Mouse (Mus musculus) liver, embryonic 11.5 days (tissue): ENCODE data around the gene Krr1. TPM values are rescaled to one million over a fixed set of nuclear protein-coding genes. Genes with fewer than 3 reads are reported as not detected.

Experiments used
- ATAC-seq: fragments of 200-750 bp; cut with Nextera tagmentation; replicated peaks from 2 replicates; pipeline ENCODE4 v1.8.0; 2017; ENCODE audit warnings: moderate number of reproducible peaks, mild to moderate bottlenecking, moderate TSS enrichment, moderate library complexity; ENCODE audit not compliant: low FRiP score
- DNase-seq: peaks from one replicate; pipeline ENCODE4 v3.0.0-alpha.2; 2017; ENCODE audit warnings: low spot score
- H3K27ac ChIP-seq: fragments of 300-500 bp; sonication (generic); 2 replicates; pipeline ENCODE4 v1.5.1; 2014; ENCODE audit warnings: mild to moderate bottlenecking, low read depth, low read length, control low read depth
- H3K27me3 ChIP-seq: fragments of 300-500 bp; sonication (generic); replicated peaks from 2 replicates; pipeline ENCODE4 v1.6.1; 2014; ENCODE audit warnings: low read length, mixed read lengths; ENCODE audit not compliant: control insufficient read depth, insufficient read depth
- H3K36me3 ChIP-seq: fragments of 300-500 bp; sonication (generic); 2 replicates; pipeline ENCODE4 v1.6.1; 2014; ENCODE audit warnings: mild to moderate bottlenecking, low read length, moderate library complexity, mixed read lengths; ENCODE audit not compliant: control insufficient read depth, insufficient read depth
- H3K4me1 ChIP-seq: fragments of 300-500 bp; sonication (generic); replicated peaks from 2 replicates; pipeline ENCODE4 v1.6.1; 2014; ENCODE audit warnings: low read length, mixed read lengths; ENCODE audit not compliant: control insufficient read depth, insufficient read depth
- H3K4me2 ChIP-seq: fragments of 300-500 bp; sonication (generic); 2 replicates; pipeline ENCODE4 v1.6.1; 2014; ENCODE audit warnings: mild to moderate bottlenecking, control low read depth, moderate library complexity
- H3K4me3 ChIP-seq: fragments of 300-500 bp; sonication (generic); 2 replicates; pipeline ENCODE4 v1.5.1; 2014; ENCODE audit warnings: low read depth, low read length, control low read depth
- H3K9ac ChIP-seq: fragments of 300-500 bp; sonication (generic); 2 replicates; pipeline ENCODE4 v1.6.1; 2014; ENCODE audit warnings: low read depth, low read length, control low read depth
- H3K9me3 ChIP-seq: fragments of 300-500 bp; sonication (generic); 2 replicates; pipeline ENCODE4 v1.6.1; 2016; ENCODE audit warnings: low read length, inconsistent platforms, mixed read lengths; ENCODE audit not compliant: control insufficient read depth
- WGBS: fragments of 180-500 bp; shearing (Covaris S2); extraction: QIAGEN DNeasy Blood & Tissue Kit; methylation state at CpG from one replicate; pipeline ENCODE4 v1.1.7; 2014; 5-methylcytosine and 5-hydroxymethylcytosine counted together
- polyA plus RNA-seq: library from polyadenylated mRNA; unstranded; fragments of >200 nt; fragmentation: Nextera tagmentation; extraction: Ambion mirVana; gene quantifications from 2 replicates; pipeline ENCODE4 v1.2.1, GENCODE M21; 2014

Gene Krr1
- polyA plus RNA-seq = 56.5 and 57.6 TPM in 2 replicates

DNA sequence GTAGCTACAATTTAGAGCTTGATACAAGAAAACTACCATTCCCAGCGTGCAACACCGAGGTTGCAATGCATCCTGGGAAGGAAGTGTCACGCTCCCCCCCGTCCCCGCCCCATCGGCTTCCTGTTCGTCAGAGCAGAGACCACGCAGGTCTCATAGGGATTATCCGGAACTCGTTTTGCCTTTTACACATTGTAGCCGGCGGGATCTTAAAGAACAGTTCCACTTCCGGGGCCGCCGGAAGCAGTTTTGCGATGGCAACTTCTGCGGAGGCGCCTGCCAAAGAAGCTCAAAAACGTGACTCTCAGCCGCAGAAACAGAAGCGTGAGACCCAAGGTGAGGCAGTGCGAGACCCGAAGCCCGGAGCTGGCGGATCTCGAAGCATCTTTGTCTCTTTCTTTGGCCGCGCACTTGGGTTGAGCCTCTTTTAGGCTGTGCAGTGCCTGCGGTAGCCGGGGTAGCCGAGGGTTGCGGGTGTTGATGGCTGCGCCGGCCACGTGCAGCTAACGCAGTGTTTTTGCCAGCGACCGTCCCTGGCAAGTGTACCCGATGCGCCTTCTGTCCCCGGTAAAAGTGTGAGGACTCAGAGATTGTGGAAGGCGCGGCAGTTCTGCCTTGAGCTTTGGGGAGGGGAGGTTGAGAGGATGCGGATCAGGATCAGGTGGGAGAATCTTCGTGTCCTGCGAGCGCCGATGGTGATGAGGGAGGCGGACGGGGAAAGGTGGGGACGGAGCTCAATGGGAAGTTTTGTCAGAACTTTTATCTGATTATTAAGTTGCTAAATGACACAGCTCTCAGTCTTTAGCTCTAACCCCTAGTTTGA is at the start of gene Krr1:
Krr1 (plus strand) TSS at position 123 of the 820 bp plus-strand sequence.
- Histone ChIP-seq H3K9ac (peak within 1 kb of the TSS; percentile 88), H3K27ac (peak within 1 kb of the TSS; percentile 70), H3K4me3 (peak within 1 kb of the TSS; percentile 96), H3K4me2 (peak within 1 kb of the TSS; percentile 68), H3K27me3 (no peaks in the 10 kb centered on the region), H3K4me1 (peaks cover 3% of the 10 kb centered on the region; the same call in 1 of the 2 replicates), H3K36me3 (peaks cover 4% of the 10 kb centered on the region; the same call in 1 of the 2 replicates), H3K9me3 (no peaks in the 10 kb centered on the region)
- under 1% methylated on average over 51 of the region's 51 CpGs for WGBS
- peak; percentile 98 for ATAC-seq
- peak; percentile 86 for DNase-seq

DNA sequence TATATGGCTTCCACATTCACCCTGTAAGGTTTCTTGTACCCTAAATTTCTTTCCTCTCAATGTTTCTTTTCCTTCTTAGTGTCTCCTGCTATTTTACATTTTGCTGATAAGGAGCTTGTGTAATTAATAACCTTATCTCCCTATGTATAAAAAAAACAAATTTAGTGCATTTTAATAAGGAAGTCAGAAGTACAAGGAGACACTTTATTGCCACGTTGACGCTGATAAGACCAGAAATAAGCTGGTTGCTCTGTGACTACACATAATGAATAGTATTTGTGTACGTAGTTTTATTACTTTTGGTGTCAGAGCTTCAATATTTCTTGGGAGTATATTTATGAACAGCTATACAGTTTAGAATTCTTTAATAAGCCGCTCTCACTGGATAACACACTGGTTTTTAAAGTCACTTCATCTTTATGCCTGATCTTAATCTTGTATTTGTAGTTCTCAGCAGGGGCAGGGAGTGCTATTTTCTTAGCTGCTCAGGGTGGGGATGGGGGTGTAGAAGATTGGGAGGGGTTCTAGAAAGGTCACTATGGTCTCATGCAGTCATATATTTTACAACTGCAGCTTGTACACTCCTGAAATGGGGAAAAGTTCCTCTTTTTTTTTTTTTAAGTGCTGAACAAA is 48.8 kb upstream of the Krr1 start:
- Histone ChIP-seq H3K4me1 (peaks cover 15% of the 10 kb centered on the region), H3K9me3 (no peaks in the 10 kb centered on the region), H3K9ac (no peak overlapping the region), H3K4me3 (no peak overlapping the region), H3K4me2 (no peak overlapping the region), H3K27me3 (no peaks in the 10 kb centered on the region), H3K27ac (no peak overlapping the region), H3K36me3 (no peaks in the 10 kb centered on the region)
- DNase-seq = no peak
- WGBS = 66% methylated on average over 4 of the region's 4 CpGs
- no peak for ATAC-seq

DNA sequence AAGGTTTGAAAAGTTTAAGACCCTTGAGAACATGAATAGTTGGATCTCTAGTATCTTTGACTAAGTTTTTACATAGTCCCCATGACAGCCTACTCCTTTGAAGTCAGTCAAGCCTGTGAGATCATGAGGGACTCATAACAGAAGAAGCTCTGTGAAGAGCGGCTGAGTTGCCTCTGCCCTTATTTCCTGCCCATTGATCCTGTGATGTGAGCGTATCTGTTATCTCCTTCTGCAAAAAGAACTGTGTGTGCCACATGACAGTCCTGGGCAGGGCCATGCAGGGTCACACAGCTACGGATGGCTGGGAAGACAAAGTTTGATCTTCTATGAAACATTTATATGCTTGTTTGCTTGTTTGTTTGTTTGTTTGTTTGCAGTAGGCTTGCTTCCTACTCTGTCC is 48.3 kb upstream of the Krr1 start:
- WGBS = 26% methylated on average over 3 of the region's 3 CpGs
- H3K36me3 ChIP-seq = no peaks in the 10 kb centered on the region
- 0 out of 2 replicates have a peak, but pooled peaks have one; percentile 56 for ATAC-seq
- H3K4me2 ChIP-seq = no peak overlapping the region
- H3K9me3 ChIP-seq = no peaks in the 10 kb centered on the region
- no peaks in the 10 kb centered on the region for H3K27me3 ChIP-seq
- peaks cover 17% of the 10 kb centered on the region for H3K4me1 ChIP-seq
- DNase-seq = no peak
- H3K4me3 ChIP-seq = no peak overlapping the region
- no peak overlapping the region for H3K9ac ChIP-seq
- no peak overlapping the region for H3K27ac ChIP-seq

DNA sequence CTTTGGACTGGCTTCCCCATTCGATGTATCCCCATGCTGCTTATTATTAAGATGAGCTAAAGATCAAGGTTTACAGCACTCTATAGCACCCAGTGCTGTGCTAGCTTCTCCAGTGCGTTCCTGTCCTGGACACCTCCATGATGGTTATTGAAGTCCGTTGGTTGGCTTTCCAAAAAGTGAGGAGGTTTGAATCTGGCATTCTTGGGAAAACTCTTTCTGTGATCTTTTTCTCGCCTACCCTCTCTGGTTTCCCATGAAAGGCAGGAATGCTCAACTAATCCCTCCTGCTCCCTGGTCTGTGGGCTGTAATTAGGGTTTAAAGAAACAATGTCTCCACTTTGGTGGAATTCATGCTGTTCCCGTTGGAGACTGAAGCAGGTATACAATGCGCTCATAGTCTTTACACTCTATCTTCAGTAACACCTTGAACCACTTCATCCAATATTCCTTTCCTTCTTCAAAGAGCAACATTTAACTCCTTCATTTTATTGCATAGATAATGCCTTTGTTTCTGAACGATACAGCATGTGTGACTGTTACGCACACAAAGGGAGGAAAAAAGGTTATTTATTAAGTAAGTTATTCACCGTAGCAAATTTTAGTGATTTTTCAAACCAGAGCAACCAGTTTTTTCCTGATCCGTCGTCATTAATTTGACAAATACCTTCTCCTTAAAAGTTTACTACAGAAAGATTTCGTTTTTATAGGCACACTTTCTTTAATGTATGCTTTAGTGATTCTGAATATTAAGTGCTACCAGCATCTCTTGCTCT is 47.6 kb upstream of the Krr1 start:
- Histone ChIP-seq H3K27ac (no peak overlapping the region), H3K4me2 (no peak overlapping the region), H3K9ac (no peak overlapping the region), H3K4me3 (no peak overlapping the region), H3K36me3 (no peaks in the 10 kb centered on the region), H3K4me1 (peaks cover 9% of the 10 kb centered on the region), H3K27me3 (no peaks in the 10 kb centered on the region), H3K9me3 (no peaks in the 10 kb centered on the region)
- ATAC-seq (no peak), DNase-seq (no peak)
- WGBS = 55% methylated on average over 12 of the region's 12 CpGs

DNA sequence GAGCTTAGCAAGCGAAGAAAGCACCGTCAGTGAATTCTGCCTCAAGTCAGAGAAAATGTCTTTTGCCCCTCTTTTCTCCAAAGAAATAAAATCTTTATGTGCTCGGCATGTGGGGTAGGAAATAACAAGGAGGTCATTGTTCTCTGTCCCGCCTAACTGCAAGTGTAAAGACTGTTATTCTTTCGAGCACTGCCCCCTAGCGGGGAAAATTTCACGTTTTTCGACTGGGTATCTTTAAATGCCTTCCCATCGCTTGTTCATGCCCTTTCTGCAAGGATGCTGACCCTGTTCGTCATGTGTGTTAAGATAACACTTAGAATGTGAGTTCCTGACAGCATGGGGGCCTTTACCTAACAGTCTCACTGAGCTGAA is 47.0 kb upstream of the Krr1 start:
- H3K27ac ChIP-seq = no peak overlapping the region
- no peaks in the 10 kb centered on the region for H3K27me3 ChIP-seq
- H3K4me1 ChIP-seq = peaks cover 7% of the 10 kb centered on the region
- H3K9me3 ChIP-seq = no peaks in the 10 kb centered on the region
- H3K4me2 ChIP-seq = no peak overlapping the region
- no peak overlapping the region for H3K9ac ChIP-seq
- ATAC-seq (0 out of 2 replicates have a peak, but pooled peaks have one; percentile 33), DNase-seq (peak; percentile 72)
- no peak overlapping the region for H3K4me3 ChIP-seq
- H3K36me3 ChIP-seq = no peaks in the 10 kb centered on the region
- WGBS = 7% methylated on average over 10 of the region's 10 CpGs

DNA sequence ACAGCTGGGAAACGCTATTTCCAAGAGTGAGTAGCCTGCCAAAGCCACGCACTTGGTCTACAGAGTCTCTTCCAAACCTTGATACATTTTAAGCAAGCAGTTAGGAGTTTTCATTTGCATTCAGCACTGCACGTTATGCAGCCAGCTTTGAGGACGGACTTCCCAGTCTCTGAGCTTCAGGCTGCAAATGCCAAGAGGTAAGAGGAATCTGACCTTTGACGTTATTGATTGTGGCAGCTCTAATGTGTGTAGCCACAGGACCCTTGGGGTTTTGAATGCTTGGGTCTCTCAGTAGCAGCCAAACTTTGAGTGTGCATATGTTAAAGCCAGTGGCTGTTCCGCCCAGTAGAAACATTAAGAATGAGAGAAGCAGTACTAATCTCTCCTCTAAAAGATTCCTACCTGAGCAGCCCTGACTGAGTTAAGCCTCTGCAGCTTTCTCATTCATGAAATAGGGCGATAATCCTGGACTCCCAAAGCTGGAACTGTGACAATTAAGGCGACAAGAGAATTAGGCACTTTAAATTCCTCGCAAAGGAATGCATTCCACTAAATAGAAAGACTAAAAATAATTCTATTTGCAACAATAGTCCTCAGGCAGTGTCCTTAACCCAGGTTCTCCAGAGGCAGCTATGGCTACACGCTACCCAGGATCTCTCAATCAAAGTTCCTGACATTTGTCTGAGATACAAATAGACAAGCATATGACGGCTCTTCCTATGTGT is 39.7 kb upstream of the Krr1 start:
- H3K36me3 ChIP-seq = no peaks in the 10 kb centered on the region
- H3K27ac ChIP-seq = no peak overlapping the region
- ATAC-seq (no peak), DNase-seq (no peak)
- H3K4me1 ChIP-seq = peaks cover 3% of the 10 kb centered on the region; the same call in 1 of the 2 replicates
- no peaks in the 10 kb centered on the region for H3K27me3 ChIP-seq
- H3K4me3 ChIP-seq = no peak overlapping the region
- no peaks in the 10 kb centered on the region for H3K9me3 ChIP-seq
- H3K9ac ChIP-seq = no peak overlapping the region
- no peak overlapping the region for H3K4me2 ChIP-seq
- WGBS = 71% methylated on average over 11 of the region's 11 CpGs

DNA sequence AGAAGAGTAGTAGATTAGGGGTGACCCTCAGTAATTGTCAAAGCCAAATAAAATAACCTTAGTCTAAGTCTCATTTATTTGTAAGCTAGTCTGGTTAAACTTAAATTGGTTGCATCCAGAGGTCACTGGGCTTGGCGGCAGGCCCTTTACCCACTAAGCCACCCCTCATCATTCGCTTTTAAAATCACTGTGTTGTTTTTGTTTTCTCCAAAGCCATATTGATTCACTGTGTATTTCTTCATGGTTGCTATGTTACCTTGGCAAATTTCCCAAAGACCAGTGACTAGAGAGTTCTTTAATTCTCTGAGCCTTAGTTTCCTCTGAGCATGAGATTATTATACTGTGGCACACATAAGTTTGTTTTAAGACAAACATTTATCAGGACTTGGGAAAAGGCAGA is 37.3 kb upstream of the Krr1 start:
- Histone ChIP-seq H3K27ac (no peak overlapping the region), H3K36me3 (no peaks in the 10 kb centered on the region), H3K4me3 (no peak overlapping the region), H3K9me3 (no peaks in the 10 kb centered on the region), H3K27me3 (no peaks in the 10 kb centered on the region), H3K4me1 (no peaks in the 10 kb centered on the region), H3K9ac (no peak overlapping the region), H3K4me2 (no peak overlapping the region)
- 90% methylated on average over 2 of the region's 2 CpGs for WGBS
- DNase-seq = no peak
- no peak for ATAC-seq

DNA sequence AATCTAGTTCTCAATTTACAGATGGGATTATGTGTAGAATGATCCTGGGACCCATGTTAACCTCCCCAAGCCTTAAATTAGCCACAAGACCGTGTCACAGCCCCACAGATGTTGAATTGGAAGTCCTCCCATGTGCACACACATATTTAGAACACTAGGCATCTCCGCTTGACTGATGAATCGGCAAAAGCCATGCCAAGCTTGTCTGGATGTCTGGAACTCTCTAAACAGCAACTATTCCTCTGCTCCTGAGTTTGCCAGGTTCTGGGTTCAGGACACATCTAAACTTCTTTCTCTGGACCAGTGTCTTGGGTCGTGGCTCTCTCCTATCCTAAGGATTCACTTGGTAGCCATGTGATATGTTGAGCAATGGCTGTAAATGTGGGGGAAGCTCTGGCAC is 36.4 kb upstream of the Krr1 start:
- Histone ChIP-seq H3K4me2 (no peak overlapping the region), H3K27me3 (no peaks in the 10 kb centered on the region), H3K9ac (no peak overlapping the region), H3K4me1 (no peaks in the 10 kb centered on the region), H3K36me3 (no peaks in the 10 kb centered on the region), H3K4me3 (no peak overlapping the region), H3K9me3 (no peaks in the 10 kb centered on the region), H3K27ac (no peak overlapping the region)
- WGBS = 74% methylated on average over 4 of the region's 4 CpGs
- ATAC-seq (no peak), DNase-seq (no peak)
